Mouse (Mus musculus) lung, adult 2 months (tissue): Measurements from ENCODE around the gene Srebf2.

ENCODE experiments used
- CTCF ChIP-seq: fragments of 200-500 bp; IDR thresholded peaks from 2 replicates; pipeline ENCODE4 v1.5.1; 2011; ENCODE audit warnings: mild to moderate bottlenecking, low read length, control low read depth; ENCODE audit not compliant: insufficient read depth
- POLR2A ChIP-seq: fragments of 200-500 bp; IDR thresholded peaks from 2 replicates; pipeline ENCODE4 v1.6.1; 2011; ENCODE audit warnings: low read depth, mild to moderate bottlenecking, control low read depth, low read length, borderline replicate concordance; ENCODE audit errors: extremely low read depth

DNA sequence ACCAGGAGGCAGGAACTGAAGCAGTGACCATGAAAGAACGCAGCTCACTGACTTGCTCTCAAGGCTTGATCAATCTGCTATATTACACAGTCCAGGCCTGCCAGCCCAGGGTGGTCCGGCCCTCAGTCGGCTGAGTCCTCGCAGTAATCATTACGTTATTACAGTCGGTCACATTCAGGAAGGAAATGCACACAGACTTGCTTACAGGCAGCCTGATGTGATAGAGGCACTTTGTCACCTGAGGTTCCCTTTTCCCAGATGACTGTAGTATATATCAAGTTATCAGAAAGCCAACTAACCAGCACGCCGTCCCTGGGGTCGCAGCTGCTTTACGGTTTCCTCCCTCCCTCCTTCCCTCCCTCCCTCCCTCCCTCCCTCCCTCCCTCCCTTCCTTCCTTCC is 9.9 kb downstream of the Srebf2 start:
- TF ChIP-seq CTCF: no peak
- no peak for TF ChIP-seq POLR2A
